Mouse (Mus musculus): Measurements from ENCODE around the gene Reps2. TPM values are rescaled to one million over a fixed set of nuclear protein-coding genes. Genes with fewer than 3 reads are reported as not detected.

Gene Reps2
- polyA plus RNA-seq (2021), result 0.68 TPM

GRCm38 (mm10) chrX:162643091-162643788, at the start of gene Reps2:
Reps2 (minus strand) TSS chrX:162643649.
- DNase-seq (ENCODE audit: low read depth, low spot score) (no peak), ATAC-seq (peak; percentile 78)
- in situ Hi-C loops (cut with MboI; ENCODE audit: low pct_unique_long_range_greater_than_20kb), result no loop called here
- POLR2A ChIA-PET, result no interaction called here
- TF ChIP-seq CTCF (IDR thresholded peaks at IDR 0.05), result no peak
- peaks cover 31% of the 10 kb centered on the region for H3K27me3 ChIP-seq
- CTCF ChIA-PET, result no interaction called here

GRCm38 (mm10) chrX:162691272-162691671, 47.8 kb upstream of the Reps2 start:
- no peak for ATAC-seq
- DNase-seq (ENCODE audit: low read depth, low spot score), result no peak
- TF ChIP-seq CTCF (IDR thresholded peaks at IDR 0.05), result no peak

GRCm38 (mm10) chrX:162685394-162685793, 41.9 kb upstream of the Reps2 start:
- CTCF ChIA-PET, result no interaction called here
- ATAC-seq, result no peak
- POLR2A ChIA-PET, result no interaction called here
- DNase-seq (ENCODE audit: low read depth, low spot score), result no peak
- in situ Hi-C loops (cut with MboI; ENCODE audit: low pct_unique_long_range_greater_than_20kb), result no loop called here
- TF ChIP-seq CTCF (IDR thresholded peaks at IDR 0.05), result no peak
- peaks cover 7% of the 10 kb centered on the region for H3K27me3 ChIP-seq

More at GRCm38 (mm10) chrX:162691272-162691671, 47.8 kb upstream of the Reps2 start:
- CTCF ChIA-PET, result no interaction called here
- in situ Hi-C loops (cut with MboI; ENCODE audit: low pct_unique_long_range_greater_than_20kb), result no loop called here
- POLR2A ChIA-PET, result no interaction called here
- peaks cover 13% of the 10 kb centered on the region for H3K27me3 ChIP-seq

GRCm38 (mm10) chrX:162679506-162679905, 36.1 kb upstream of the Reps2 start:
- in situ Hi-C loops (cut with MboI; ENCODE audit: low pct_unique_long_range_greater_than_20kb), result no loop called here
- ChIA-PET CTCF (no interaction called here), POLR2A (no interaction called here)
- DNase-seq (ENCODE audit: low read depth, low spot score) (no peak), ATAC-seq (no peak)
- no peak for TF ChIP-seq CTCF (IDR thresholded peaks at IDR 0.05)
- no peaks in the 10 kb centered on the region for H3K27me3 ChIP-seq

- ATAC-seq (no peak), DNase-seq (ENCODE audit: low read depth, low spot score) (no peak)
- H3K27me3 ChIP-seq, result no peaks in the 10 kb centered on the region
- POLR2A ChIA-PET, result no interaction called here
- TF ChIP-seq CTCF (IDR thresholded peaks at IDR 0.05), result no peak
- in situ Hi-C loops (cut with MboI; ENCODE audit: low pct_unique_long_range_greater_than_20kb), result no loop called here
- CTCF ChIA-PET, result no interaction called here
These were observed 35.4 kb upstream of the Reps2 start for GRCm38 (mm10) chrX:162678820-162679219.

GRCm38 (mm10) chrX:162666166-162666565, 22.7 kb upstream of the Reps2 start:
- ChIA-PET CTCF (no interaction called here), POLR2A (no interaction called here)
- DNase-seq (ENCODE audit: low read depth, low spot score) (no peak), ATAC-seq (no peak)
- peaks cover 6% of the 10 kb centered on the region for H3K27me3 ChIP-seq
- no peak for TF ChIP-seq CTCF (IDR thresholded peaks at IDR 0.05)
- in situ Hi-C loops (cut with MboI; ENCODE audit: low pct_unique_long_range_greater_than_20kb), result no loop called here

- no peak for DNase-seq (ENCODE audit: low read depth, low spot score)
- POLR2A ChIA-PET, result no interaction called here
- TF ChIP-seq CTCF (IDR thresholded peaks at IDR 0.05), result no peak
- CTCF ChIA-PET, result no interaction called here
- ATAC-seq, result no peak
- in situ Hi-C loops (cut with MboI; ENCODE audit: low pct_unique_long_range_greater_than_20kb), result no loop called here
- peaks cover 14% of the 10 kb centered on the region for H3K27me3 ChIP-seq
These were observed 16.7 kb upstream of the Reps2 start for GRCm38 (mm10) chrX:162660182-162660581.

- CTCF ChIA-PET, result interaction anchor here (0.9 kb wide), 1 partner anchor 15 kb away, joined by 4 read pairs; no protein-coding TSS in a partner anchor
- TF ChIP-seq CTCF (IDR thresholded peaks at IDR 0.05), result no peak
- POLR2A ChIA-PET, result no interaction called here
- ATAC-seq (no peak), DNase-seq (ENCODE audit: low read depth, low spot score) (no peak)
- peaks cover 4% of the 10 kb centered on the region for H3K27me3 ChIP-seq
- in situ Hi-C loops (cut with MboI; ENCODE audit: low pct_unique_long_range_greater_than_20kb), result no loop called here
These were observed 10.1 kb upstream of the Reps2 start for GRCm38 (mm10) chrX:162653518-162653917.

GRCm38 (mm10) chrX:162652445-162652844, 9.0 kb upstream of the Reps2 start:
- POLR2A ChIA-PET, result no interaction called here
- in situ Hi-C loops (cut with MboI; ENCODE audit: low pct_unique_long_range_greater_than_20kb), result no loop called here
- DNase-seq (ENCODE audit: low read depth, low spot score), result no peak
- CTCF ChIA-PET, result no interaction called here
- TF ChIP-seq CTCF (IDR thresholded peaks at IDR 0.05), result no peak
- peaks cover 4% of the 10 kb centered on the region for H3K27me3 ChIP-seq
- ATAC-seq, result no peak

GRCm38 (mm10) chrX:162651125-162651524, 7.7 kb upstream of the Reps2 start:
- POLR2A ChIA-PET, result no interaction called here
- H3K27me3 ChIP-seq, result peaks cover 4% of the 10 kb centered on the region
- no peak for ATAC-seq

GRCm38 (mm10) chrX:162643789-162644092, 292 bp upstream of the Reps2 start:
- POLR2A ChIA-PET, result no interaction called here
- in situ Hi-C loops (cut with MboI; ENCODE audit: low pct_unique_long_range_greater_than_20kb), result no loop called here
- ATAC-seq (no peak), DNase-seq (ENCODE audit: low read depth, low spot score) (no peak)
- no peak for TF ChIP-seq CTCF (IDR thresholded peaks at IDR 0.05)
- peaks cover 31% of the 10 kb centered on the region for H3K27me3 ChIP-seq
- CTCF ChIA-PET, result no interaction called here

More at GRCm38 (mm10) chrX:162651125-162651524, 7.7 kb upstream of the Reps2 start:
- no peak for DNase-seq (ENCODE audit: low read depth, low spot score)
- CTCF ChIA-PET, result interaction anchor here (0.9 kb wide), 1 partner anchor 19 kb away, joined by 4 read pairs; no protein-coding TSS in a partner anchor
- in situ Hi-C loops (cut with MboI; ENCODE audit: low pct_unique_long_range_greater_than_20kb), result no loop called here
- TF ChIP-seq CTCF (IDR thresholded peaks at IDR 0.05), result no peak

All from Patski (cell line).